Mouse (Mus musculus) hematopoietic multipotent progenitor cell, adult 10-12 weeks (in vitro differentiated cells): ENCODE results near the gene Slc25a21. TPM values are rescaled to one million over a fixed set of nuclear protein-coding genes. Genes with fewer than 3 reads are reported as not detected.

ENCODE experiments used
- polyA plus RNA-seq: library from polyadenylated mRNA; stranded (reverse); fragments of >175 nt; gene quantifications from 2 replicates; pipeline ENCODE4 v1.2.3, GENCODE M21; 2012; ENCODE audit warnings: low replicate concordance

Slc25a21 gene
- 0.80 and 4.4 TPM in 2 replicates for polyA plus RNA-seq

DNA sequence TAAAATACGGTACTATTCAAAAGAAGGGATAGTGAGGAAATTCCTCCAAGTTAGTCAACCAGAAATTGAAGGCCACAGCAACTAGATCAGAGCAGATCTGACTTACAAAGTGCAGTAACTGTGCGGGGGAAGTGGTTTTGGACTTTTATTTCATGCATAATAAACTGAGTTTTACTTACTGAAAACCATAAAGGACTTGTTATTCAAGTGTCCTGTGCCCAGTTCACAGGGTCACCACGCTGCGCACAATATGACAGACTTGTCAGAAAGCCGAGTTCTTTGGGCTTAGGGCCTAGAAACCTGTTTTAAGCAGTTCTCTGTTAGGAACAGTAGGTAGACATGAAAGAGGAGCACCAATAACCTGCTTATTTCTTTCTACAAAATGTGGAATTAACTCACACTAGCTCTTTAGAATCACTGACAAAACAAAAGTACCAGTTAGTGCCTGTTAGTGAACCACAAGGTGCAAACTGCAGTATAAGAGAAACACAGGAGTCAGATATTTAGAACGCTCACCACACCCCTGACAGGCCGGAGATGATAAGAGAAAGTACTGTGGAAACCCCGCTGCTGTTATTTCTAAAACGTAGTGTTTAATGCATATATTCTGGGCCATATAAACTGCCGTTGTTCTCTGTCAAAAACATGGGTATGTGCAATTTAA is at the start of gene Slc25a21:
TSS of gene Slc25a21 (minus strand) at position 110 of the 664 bp plus-strand sequence.

DNA sequence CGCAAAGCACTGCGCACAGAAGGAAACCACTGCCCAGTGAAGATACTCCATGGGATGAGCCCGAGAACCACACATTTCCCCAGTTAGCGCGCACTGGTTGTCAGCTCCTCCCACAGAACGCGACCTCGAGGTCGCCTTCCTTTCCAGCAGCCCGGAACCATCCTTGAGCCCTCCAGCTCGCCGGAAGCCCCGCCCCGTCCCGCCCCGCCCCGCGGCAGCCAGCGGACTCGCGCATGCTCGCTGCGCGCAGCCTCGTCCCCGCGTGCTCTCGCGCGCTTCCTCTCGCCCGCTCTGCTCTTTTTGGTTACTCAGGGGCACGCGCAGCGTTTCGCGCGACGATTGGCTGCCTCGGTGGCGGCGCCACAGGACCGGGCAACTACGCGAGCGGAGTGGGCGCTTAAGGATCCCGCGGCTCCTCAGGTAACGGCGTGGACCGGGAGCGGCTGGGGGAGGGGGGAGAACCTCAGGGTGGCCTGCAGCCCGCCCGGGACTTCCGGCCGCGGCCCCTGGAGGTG is 33.0 kb upstream of the Slc25a21 start, which contains the start of the genes Prps1l3 and Mipol1:
TSS of gene Prps1l3 (plus strand) at position 221 of the 515 bp plus-strand sequence.
TSS of gene Mipol1 (plus strand) at position 236 of the 515 bp plus-strand sequence.

GRCm38 (mm10) chr12:56691427-56692079 is 505.7 kb downstream of the Slc25a21 start, which contains the start of gene Pax9:
Pax9 (plus strand) TSS chr12:56691767.

Other genes with a start within 250 kb of the Slc25a21 start
- gene Prps1l3, start 32.9 kb upstream of the Slc25a21 start, polyA plus RNA-seq, result 13.9 and 15.1 TPM in 2 replicates
- 0.85 and 1.3 TPM in 2 replicates for gene Mipol1, start 33.0 kb upstream of the Slc25a21 start, polyA plus RNA-seq